Mouse (Mus musculus) bone marrow, adult 2 months (tissue): Measurements from ENCODE around the gene Cc2d1a. TPM values are rescaled to one million over a fixed set of nuclear protein-coding genes. Genes with fewer than 3 reads are reported as not detected.

Experiments used
- H3K27ac ChIP-seq: fragments of 200-500 bp; 2 replicates; pipeline ENCODE4 v1.5.1; 2012; ENCODE audit warnings: low read depth, mild to moderate bottlenecking, control low read depth, inconsistent platforms, low read length; ENCODE audit not compliant: control insufficient read depth, poor library complexity, insufficient read depth
- H3K4me1 ChIP-seq: fragments of 200-500 bp; 2 replicates; pipeline ENCODE4 v1.6.1; 2011; ENCODE audit warnings: low read length; ENCODE audit not compliant: control insufficient read depth, insufficient read depth
- H3K4me3 ChIP-seq: fragments of 200-500 bp; replicated peaks from 2 replicates; pipeline ENCODE3; 2011; ENCODE audit warnings: mild to moderate bottlenecking, low read depth, low read length, control low read depth; ENCODE audit not compliant: control insufficient read depth
- CTCF ChIP-seq: fragments of 200-500 bp; IDR thresholded peaks from 2 replicates; pipeline ENCODE4 v1.5.1; 2011; ENCODE audit warnings: low read length, control low read depth; ENCODE audit not compliant: control insufficient read depth, insufficient read depth
- POLR2A ChIP-seq: fragments of 200-500 bp; IDR thresholded peaks from 2 replicates; pipeline ENCODE4 v1.6.1; 2011; ENCODE audit warnings: low read depth, mild to moderate bottlenecking, control low read depth, low read length, borderline replicate concordance; ENCODE audit not compliant: control insufficient read depth
- WGBS: fragments of 180-500 bp; shearing (Covaris S2); methylation state at CpG from one replicate; pipeline ENCODE4 v1.1.7; 2018; 5-methylcytosine and 5-hydroxymethylcytosine counted together
- polyA plus RNA-seq: library from polyadenylated mRNA; stranded (reverse); fragments of >200 nt; gene quantifications from 2 replicates; pipeline ENCODE4 v1.2.4, GENCODE M21; 2011; ENCODE audit warnings: low replicate concordance; ENCODE audit not compliant: missing spikeins, insufficient read depth, insufficient read length

The Cc2d1a gene
- polyA plus RNA-seq, 1 experiment, result 18.5 TPM

DNA sequence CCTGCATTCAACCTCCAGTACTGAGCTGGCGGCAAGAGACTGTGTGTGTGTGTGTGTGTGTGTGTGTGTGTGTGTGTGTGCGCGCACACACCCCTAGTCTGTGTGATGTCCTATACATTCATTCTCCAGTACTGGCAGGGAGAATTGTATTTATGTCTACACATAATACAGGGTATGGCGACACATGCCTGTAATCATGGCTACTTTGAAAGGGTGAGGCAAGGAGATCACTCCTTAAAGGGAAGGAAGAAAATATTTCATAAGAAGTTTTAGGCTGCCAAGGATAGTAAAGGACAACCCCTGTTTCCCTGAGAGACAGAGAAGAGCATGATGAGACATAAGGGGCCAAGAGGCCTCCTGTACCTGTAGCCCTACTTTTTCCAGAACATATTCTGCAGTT lies 9.9 kb upstream of the Cc2d1a start:
- TF ChIP-seq CTCF (no peak), POLR2A (no peak)
- Histone ChIP-seq H3K27ac (no peak overlapping the region), H3K4me3 (no peak overlapping the region), H3K4me1 (no peaks in the 10 kb centered on the region)
- WGBS, result 75% methylated on average over 4 of the region's 4 CpGs

- TF ChIP-seq CTCF, result no peak
- no peak for TF ChIP-seq POLR2A
- no peak overlapping the region for H3K4me3 ChIP-seq
- H3K4me1 ChIP-seq, result peaks cover 1% of the 10 kb centered on the region; the same call in 1 of the 2 replicates
- no peak overlapping the region for H3K27ac ChIP-seq
- 73% methylated on average over 3 of the region's 3 CpGs for WGBS
These were observed 1.4 kb upstream of the Cc2d1a start for GRCm38 (mm10) chr8:84149181-84149580.

DNA sequence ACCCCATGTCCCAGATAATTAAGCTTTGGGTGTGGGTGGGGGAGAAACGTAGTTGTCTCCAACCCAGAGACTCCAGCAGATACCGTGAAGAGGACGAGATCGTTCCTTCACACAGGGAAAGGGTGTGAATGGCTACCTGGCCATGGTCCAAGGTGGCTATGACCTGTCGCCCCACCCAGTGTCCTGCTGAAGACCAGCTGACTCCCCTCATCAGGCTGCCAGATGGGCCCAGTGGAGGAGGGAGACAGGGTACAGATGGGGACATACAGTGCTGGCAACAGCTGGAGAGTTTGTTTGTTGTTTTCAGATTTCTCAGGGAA lies 755 bp upstream of the Cc2d1a start:
- WGBS, result 89% methylated on average over 5 of the region's 5 CpGs
- peaks cover 1% of the 10 kb centered on the region; the same call in 1 of the 2 replicates for H3K4me1 ChIP-seq
- H3K4me3 ChIP-seq, result no peak overlapping the region
- no peak overlapping the region for H3K27ac ChIP-seq
- TF ChIP-seq POLR2A, result no peak
- TF ChIP-seq CTCF, result no peak

GRCm38 (mm10) chr8:84147324-84147766 lies 391 bp downstream of the Cc2d1a start:
- Histone ChIP-seq H3K27ac (no peak overlapping the region), H3K4me3 (peak overlapping the region; percentile 75), H3K4me1 (peaks cover 1% of the 10 kb centered on the region; the same call in 1 of the 2 replicates)
- 4% methylated on average over 14 of the region's 14 CpGs for WGBS
- TF ChIP-seq CTCF, result no peak
- no peak for TF ChIP-seq POLR2A

- WGBS, result 72% methylated on average over 8 of the region's 8 CpGs
- no peak overlapping the region for H3K27ac ChIP-seq
- peaks cover 1% of the 10 kb centered on the region; the same call in 1 of the 2 replicates for H3K4me1 ChIP-seq
- no peak for TF ChIP-seq POLR2A
- TF ChIP-seq CTCF, result no peak
- no peak overlapping the region for H3K4me3 ChIP-seq
These were observed 3.0 kb downstream of the Cc2d1a start for GRCm38 (mm10) chr8:84144636-84145245.

DNA sequence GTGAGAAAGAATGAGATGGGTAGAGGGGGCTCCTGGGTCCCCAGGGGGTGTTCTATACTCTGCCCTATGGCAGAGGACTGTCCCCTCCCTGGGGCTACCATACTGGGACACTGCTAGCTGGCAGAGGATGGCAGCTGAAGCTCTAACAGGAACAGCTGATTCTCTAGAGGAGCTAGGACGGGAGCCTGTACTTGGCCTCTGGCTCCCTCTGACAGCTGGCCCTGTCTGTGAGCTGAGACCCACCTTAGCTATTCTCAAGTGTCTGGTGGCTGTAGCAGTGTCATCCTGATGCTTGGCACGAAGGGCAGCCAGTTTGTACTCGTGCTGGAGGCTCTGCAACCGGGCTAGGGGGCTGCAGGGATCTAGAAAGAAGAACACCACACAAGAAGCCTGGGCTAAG lies 6.9 kb downstream of the Cc2d1a start:
- TF ChIP-seq CTCF (no peak), POLR2A (no peak)
- no peak overlapping the region for H3K4me3 ChIP-seq
- H3K27ac ChIP-seq, result no peak overlapping the region
- 75% methylated on average over 4 of the region's 4 CpGs for WGBS
- H3K4me1 ChIP-seq, result no peaks in the 10 kb centered on the region

- 92% methylated on average over 3 of the region's 3 CpGs for WGBS
- Histone ChIP-seq H3K4me3 (no peak overlapping the region), H3K4me1 (no peaks in the 10 kb centered on the region), H3K27ac (no peak overlapping the region)
- TF ChIP-seq CTCF (no peak), POLR2A (no peak)
These were observed 9.9 kb downstream of the Cc2d1a start for GRCm38 (mm10) chr8:84137848-84138247.

DNA sequence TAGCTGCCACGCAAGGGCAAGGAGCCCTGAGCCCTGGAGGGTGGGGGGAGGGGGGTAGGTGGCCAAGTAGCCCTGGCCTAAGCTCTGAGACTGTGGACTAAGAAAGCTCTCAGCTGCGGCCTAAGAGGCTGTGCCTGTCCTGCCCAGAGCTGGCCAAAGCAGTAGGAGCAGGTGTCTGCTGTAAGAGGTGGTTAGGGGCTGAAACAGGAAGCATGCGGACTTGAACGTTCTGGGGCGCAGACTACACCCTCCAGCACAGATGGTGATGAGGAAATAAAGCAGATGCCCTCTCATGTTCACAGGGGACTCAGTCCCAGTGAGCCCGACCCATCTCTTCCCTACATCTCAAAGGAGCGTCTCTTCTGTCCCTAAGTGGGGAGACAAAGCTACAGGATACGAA lies 15.5 kb downstream of the Cc2d1a start:
- H3K27ac ChIP-seq, result no peak overlapping the region; the same call in 1 of the 2 replicates
- no peaks in the 10 kb centered on the region for H3K4me1 ChIP-seq
- 32% methylated on average over 8 of the region's 8 CpGs for WGBS
- TF ChIP-seq POLR2A (no peak), CTCF (no peak)
- H3K4me3 ChIP-seq, result no peak overlapping the region

GRCm38 (mm10) chr8:84130806-84131205 lies 16.9 kb downstream of the Cc2d1a start:
- Histone ChIP-seq H3K27ac (no peak overlapping the region), H3K4me1 (no peaks in the 10 kb centered on the region; the same call in 1 of the 2 replicates), H3K4me3 (no peak overlapping the region)
- TF ChIP-seq CTCF, result no peak
- TF ChIP-seq POLR2A, result no peak
- WGBS, result 89% methylated on average over 30 of the region's 30 CpGs
